Mouse (Mus musculus): ENCODE data around the gene Rps6kb1. TPM values are rescaled to one million over a fixed set of nuclear protein-coding genes. Genes with fewer than 3 reads are reported as not detected.
"Not testable (repeated sequence)": the region's sequence is repeated elsewhere in the genome, so short reads cannot be mapped to it uniquely, and the experiment has no call there.

Rps6kb1 gene
- polyA plus RNA-seq, 1 experiment from 2014 or later = 40.7 TPM

- Histone ChIP-seq H3K27ac (replicated peaks) (no peak overlapping the region), H3K4me1 (replicated peaks; ENCODE audit: control insufficient read depth, insufficient read depth) (no peaks in the 10 kb centered on the region), H3K9me3 (ENCODE audit: control insufficient read depth, low read length) (no peaks in the 10 kb centered on the region), H3K4me3 (ENCODE audit: low read depth, low read length) (no peak overlapping the region), H3K27me3 (ENCODE audit: control insufficient read depth, insufficient read depth, low read length) (no peaks in the 10 kb centered on the region), H3K9ac (ENCODE audit: low read length) (no peak overlapping the region), H3K4me2 (replicated peaks; ENCODE audit: low read depth) (peak overlapping the region; percentile 83; the same call in 1 of the 2 replicates), H3K36me3 (ENCODE audit: control insufficient read depth, insufficient read depth, low read length) (no peaks in the 10 kb centered on the region)
- 65% methylated on average over 1 of the region's 1 CpGs for WGBS
- DNase-seq (ENCODE audit: low spot score) = no peak
- ATAC-seq (ENCODE audit: low FRiP score, low TSS enrichment) = no peak
- TF ChIP-seq EP300 (optimal IDR thresholded peaks at IDR 0.05) = no peak
- TF ChIP-seq CTCF (IDR thresholded peaks at IDR 0.05; ENCODE audit: low read depth) = no peak
These were observed 1.8 kb downstream of the Rps6kb1 start for GRCm38 (mm10) chr11:86542851-86543250.

GRCm38 (mm10) chr11:86540476-86540845, 4.1 kb downstream of the Rps6kb1 start:
- DNase-seq (ENCODE audit: low spot score) = no peak
- no peak for TF ChIP-seq EP300 (optimal IDR thresholded peaks at IDR 0.05)
- no peak for TF ChIP-seq CTCF (IDR thresholded peaks at IDR 0.05; ENCODE audit: low read depth)
- Histone ChIP-seq H3K4me2 (replicated peaks; ENCODE audit: low read depth) (no peak overlapping the region), H3K27ac (replicated peaks) (no peak overlapping the region), H3K27me3 (ENCODE audit: control insufficient read depth, insufficient read depth, low read length) (no peaks in the 10 kb centered on the region), H3K4me1 (replicated peaks; ENCODE audit: control insufficient read depth, insufficient read depth) (no peaks in the 10 kb centered on the region), H3K9ac (ENCODE audit: low read length) (no peak overlapping the region), H3K4me3 (ENCODE audit: low read depth, low read length) (no peak overlapping the region), H3K36me3 (ENCODE audit: control insufficient read depth, insufficient read depth, low read length) (no peaks in the 10 kb centered on the region), H3K9me3 (ENCODE audit: control insufficient read depth, low read length) (no peaks in the 10 kb centered on the region)
- 73% methylated on average over 2 of the region's 2 CpGs for WGBS
- no peak for ATAC-seq (ENCODE audit: low FRiP score, low TSS enrichment)

GRCm38 (mm10) chr11:86539716-86540475, 4.7 kb downstream of the Rps6kb1 start:
- H3K9ac ChIP-seq (ENCODE audit: low read length) = no peak overlapping the region
- H3K27me3 ChIP-seq (ENCODE audit: control insufficient read depth, insufficient read depth, low read length) = no peaks in the 10 kb centered on the region
- WGBS = 82% methylated on average over 6 of the region's 6 CpGs
- no peaks in the 10 kb centered on the region for H3K4me1 ChIP-seq (replicated peaks; ENCODE audit: control insufficient read depth, insufficient read depth)
- no peak overlapping the region for H3K4me3 ChIP-seq (ENCODE audit: low read depth, low read length)
- DNase-seq (ENCODE audit: low spot score) (no peak), ATAC-seq (ENCODE audit: low FRiP score, low TSS enrichment) (no peak)
- no peaks in the 10 kb centered on the region for H3K9me3 ChIP-seq (ENCODE audit: control insufficient read depth, low read length)
- no peaks in the 10 kb centered on the region for H3K36me3 ChIP-seq (ENCODE audit: control insufficient read depth, insufficient read depth, low read length)
- no peak for TF ChIP-seq EP300 (optimal IDR thresholded peaks at IDR 0.05)
- no peak overlapping the region for H3K4me2 ChIP-seq (replicated peaks; ENCODE audit: low read depth)
- H3K27ac ChIP-seq (replicated peaks) = no peak overlapping the region

GRCm38 (mm10) chr11:86538786-86539185, 5.8 kb downstream of the Rps6kb1 start:
- H3K4me2 ChIP-seq (replicated peaks; ENCODE audit: low read depth) = no peak overlapping the region
- WGBS = 90% methylated on average over 4 of the region's 4 CpGs
- no peak for DNase-seq (ENCODE audit: low spot score)

GRCm38 (mm10) chr11:86534201-86534910, 10.2 kb downstream of the Rps6kb1 start:
- no peak overlapping the region for H3K4me2 ChIP-seq (replicated peaks; ENCODE audit: low read depth)
- H3K9me3 ChIP-seq (ENCODE audit: control insufficient read depth, low read length) = no peaks in the 10 kb centered on the region
- H3K36me3 ChIP-seq (ENCODE audit: control insufficient read depth, insufficient read depth, low read length) = peaks cover 7% of the 10 kb centered on the region; the same call in 1 of the 2 replicates
- WGBS = 83% methylated on average over 5 of the region's 5 CpGs
- TF ChIP-seq EP300 (optimal IDR thresholded peaks at IDR 0.05) (no peak), CTCF (IDR thresholded peaks at IDR 0.05; ENCODE audit: low read depth) (no peak)
- H3K4me1 ChIP-seq (replicated peaks; ENCODE audit: control insufficient read depth, insufficient read depth) = no peaks in the 10 kb centered on the region
- no peaks in the 10 kb centered on the region for H3K27me3 ChIP-seq (ENCODE audit: control insufficient read depth, insufficient read depth, low read length)
- H3K9ac ChIP-seq (ENCODE audit: low read length) = no peak overlapping the region
- no peak overlapping the region for H3K4me3 ChIP-seq (ENCODE audit: low read depth, low read length)
- H3K27ac ChIP-seq (replicated peaks) = no peak overlapping the region
- no peak for DNase-seq (ENCODE audit: low spot score)
- no peak for ATAC-seq (ENCODE audit: low FRiP score, low TSS enrichment)

More at GRCm38 (mm10) chr11:86538786-86539185, 5.8 kb downstream of the Rps6kb1 start:
- Histone ChIP-seq H3K4me1 (replicated peaks; ENCODE audit: control insufficient read depth, insufficient read depth) (no peaks in the 10 kb centered on the region), H3K9ac (ENCODE audit: low read length) (no peak overlapping the region), H3K9me3 (ENCODE audit: control insufficient read depth, low read length) (no peaks in the 10 kb centered on the region), H3K27ac (replicated peaks) (no peak overlapping the region), H3K27me3 (ENCODE audit: control insufficient read depth, insufficient read depth, low read length) (no peaks in the 10 kb centered on the region), H3K36me3 (ENCODE audit: control insufficient read depth, insufficient read depth, low read length) (no peaks in the 10 kb centered on the region), H3K4me3 (ENCODE audit: low read depth, low read length) (no peak overlapping the region)
- no peak for TF ChIP-seq CTCF (IDR thresholded peaks at IDR 0.05; ENCODE audit: low read depth)
- no peak for TF ChIP-seq EP300 (optimal IDR thresholded peaks at IDR 0.05)
- ATAC-seq (ENCODE audit: low FRiP score, low TSS enrichment) = no peak

GRCm38 (mm10) chr11:86533302-86533701, 11.3 kb downstream of the Rps6kb1 start:
- not testable (repeated sequence) for H3K27me3 ChIP-seq (ENCODE audit: control insufficient read depth, insufficient read depth, low read length); ATAC-seq (ENCODE audit: low FRiP score, low TSS enrichment); H3K4me3 ChIP-seq (ENCODE audit: low read depth, low read length); H3K9ac ChIP-seq (ENCODE audit: low read length); DNase-seq (ENCODE audit: low spot score); H3K4me1 ChIP-seq (replicated peaks; ENCODE audit: control insufficient read depth, insufficient read depth); H3K36me3 ChIP-seq (ENCODE audit: control insufficient read depth, insufficient read depth, low read length); H3K4me2 ChIP-seq (replicated peaks; ENCODE audit: low read depth); H3K9me3 ChIP-seq (ENCODE audit: control insufficient read depth, low read length); H3K27ac ChIP-seq (replicated peaks)
- 92% methylated on average over 6 of the region's 6 CpGs for WGBS
